Mouse (Mus musculus): ENCODE data around the gene Zfp748. TPM values are rescaled to one million over a fixed set of nuclear protein-coding genes. Genes with fewer than 3 reads are reported as not detected.
A peak's percentile ranks its signal among the peaks of the same experiment; 100 is the strongest.

Gene Zfp748
- polyA plus RNA-seq (2015; fragmentation: Nextera tagmentation; extraction: Ambion mirVana), result 3.8 and 4.1 TPM in 2 replicates

GRCm38 (mm10) chr13:67553730-67554129 is at the start of gene Zfp748:
Gene Zfp748, minus strand, starts transcription at chr13:67553830.
- TF ChIP-seq CTCF (IDR thresholded peaks at IDR 0.05; ENCODE audit: low read depth), result no peak
- no peak for TF ChIP-seq EP300 (optimal IDR thresholded peaks at IDR 0.05)
- Histone ChIP-seq H3K9me3 (ENCODE audit: control insufficient read depth, low read length) (no peaks in the 10 kb centered on the region), H3K4me3 (ENCODE audit: low read depth, low read length) (peak within 1 kb of the TSS; percentile 90), H3K4me2 (replicated peaks; ENCODE audit: low read depth) (peak within 1 kb of the TSS; percentile 74), H3K27ac (replicated peaks) (peak within 1 kb of the TSS; percentile 91), H3K36me3 (ENCODE audit: control insufficient read depth, insufficient read depth, low read length) (no peaks in the 10 kb centered on the region), H3K27me3 (ENCODE audit: control insufficient read depth, insufficient read depth, low read length) (no peaks in the 10 kb centered on the region), H3K4me1 (replicated peaks; ENCODE audit: control insufficient read depth, insufficient read depth) (peaks cover 2% of the 10 kb centered on the region; the same call in 1 of the 2 replicates), H3K9ac (ENCODE audit: low read length) (peak within 1 kb of the TSS; percentile 87)
- DNase-seq (ENCODE audit: low spot score), result no peak
- ATAC-seq (ENCODE audit: low FRiP score, low TSS enrichment), result no peak
- 73% methylated on average over 4 of the region's 4 CpGs for WGBS

- H3K9me3 ChIP-seq (ENCODE audit: control insufficient read depth, low read length), result no peaks in the 10 kb centered on the region
- WGBS, result 74% methylated on average over 5 of the region's 5 CpGs
- H3K27me3 ChIP-seq (ENCODE audit: control insufficient read depth, insufficient read depth, low read length), result no peaks in the 10 kb centered on the region
- H3K4me2 ChIP-seq (replicated peaks; ENCODE audit: low read depth), result no peak overlapping the region
- no peaks in the 10 kb centered on the region for H3K4me1 ChIP-seq (replicated peaks; ENCODE audit: control insufficient read depth, insufficient read depth)
- no peak for DNase-seq (ENCODE audit: low spot score)
- H3K4me3 ChIP-seq (ENCODE audit: low read depth, low read length), result no peak overlapping the region
- H3K9ac ChIP-seq (ENCODE audit: low read length), result no peak overlapping the region
- H3K27ac ChIP-seq (replicated peaks), result no peak overlapping the region
- no peak for ATAC-seq (ENCODE audit: low FRiP score, low TSS enrichment)
- no peaks in the 10 kb centered on the region for H3K36me3 ChIP-seq (ENCODE audit: control insufficient read depth, insufficient read depth, low read length)
- no peak for TF ChIP-seq EP300 (optimal IDR thresholded peaks at IDR 0.05)
- no peak for TF ChIP-seq CTCF (IDR thresholded peaks at IDR 0.05; ENCODE audit: low read depth)
Observed at GRCm38 (mm10) chr13:67572591-67573189, 19.1 kb upstream of the Zfp748 start.

GRCm38 (mm10) chr13:67552505-67553346 is 904 bp downstream of the Zfp748 start:
- WGBS, result under 1% methylated on average over 44 of the region's 44 CpGs
- Histone ChIP-seq H3K4me2 (replicated peaks; ENCODE audit: low read depth) (peak overlapping the region; percentile 74), H3K36me3 (ENCODE audit: control insufficient read depth, insufficient read depth, low read length) (no peaks in the 10 kb centered on the region), H3K27ac (replicated peaks) (peak overlapping the region; percentile 91), H3K4me3 (ENCODE audit: low read depth, low read length) (peak overlapping the region; percentile 90), H3K9me3 (ENCODE audit: control insufficient read depth, low read length) (no peaks in the 10 kb centered on the region), H3K9ac (ENCODE audit: low read length) (peak overlapping the region; percentile 87), H3K27me3 (ENCODE audit: control insufficient read depth, insufficient read depth, low read length) (no peaks in the 10 kb centered on the region), H3K4me1 (replicated peaks; ENCODE audit: control insufficient read depth, insufficient read depth) (peaks cover 2% of the 10 kb centered on the region; the same call in 1 of the 2 replicates)
- peak; percentile 99 for ATAC-seq (ENCODE audit: low FRiP score, low TSS enrichment)
- TF ChIP-seq EP300 (optimal IDR thresholded peaks at IDR 0.05) (no peak), CTCF (IDR thresholded peaks at IDR 0.05; ENCODE audit: low read depth) (no peak)
- DNase-seq (ENCODE audit: low spot score), result peak; percentile 90

GRCm38 (mm10) chr13:67545941-67546340 is 7.7 kb downstream of the Zfp748 start:
- Histone ChIP-seq H3K9me3 (ENCODE audit: control insufficient read depth, low read length) (no peaks in the 10 kb centered on the region), H3K4me2 (replicated peaks; ENCODE audit: low read depth) (no peak overlapping the region), H3K36me3 (ENCODE audit: control insufficient read depth, insufficient read depth, low read length) (peaks cover 24% of the 10 kb centered on the region), H3K4me3 (ENCODE audit: low read depth, low read length) (no peak overlapping the region), H3K27me3 (ENCODE audit: control insufficient read depth, insufficient read depth, low read length) (no peaks in the 10 kb centered on the region), H3K27ac (replicated peaks) (no peak overlapping the region), H3K4me1 (replicated peaks; ENCODE audit: control insufficient read depth, insufficient read depth) (no peaks in the 10 kb centered on the region), H3K9ac (ENCODE audit: low read length) (no peak overlapping the region)
- ATAC-seq (ENCODE audit: low FRiP score, low TSS enrichment) (no peak), DNase-seq (ENCODE audit: low spot score) (no peak)
- no peak for TF ChIP-seq CTCF (IDR thresholded peaks at IDR 0.05; ENCODE audit: low read depth)
- 93% methylated on average over 1 of the region's 1 CpGs for WGBS

- TF ChIP-seq EP300 (optimal IDR thresholded peaks at IDR 0.05) (no peak), CTCF (IDR thresholded peaks at IDR 0.05; ENCODE audit: low read depth) (no peak)
- Histone ChIP-seq H3K27me3 (ENCODE audit: control insufficient read depth, insufficient read depth, low read length) (no peaks in the 10 kb centered on the region), H3K4me2 (replicated peaks; ENCODE audit: low read depth) (no peak overlapping the region), H3K9me3 (ENCODE audit: control insufficient read depth, low read length) (no peaks in the 10 kb centered on the region), H3K4me3 (ENCODE audit: low read depth, low read length) (no peak overlapping the region), H3K4me1 (replicated peaks; ENCODE audit: control insufficient read depth, insufficient read depth) (no peaks in the 10 kb centered on the region; the same call in 1 of the 2 replicates), H3K9ac (ENCODE audit: low read length) (no peak overlapping the region), H3K27ac (replicated peaks) (no peak overlapping the region), H3K36me3 (ENCODE audit: control insufficient read depth, insufficient read depth, low read length) (no peaks in the 10 kb centered on the region)
- ATAC-seq (ENCODE audit: low FRiP score, low TSS enrichment), result no peak
- DNase-seq (ENCODE audit: low spot score), result no peak
- 74% methylated on average over 3 of the region's 3 CpGs for WGBS
Observed at GRCm38 (mm10) chr13:67527049-67527730, 26.4 kb downstream of the Zfp748 start.

Data from stomach, postnatal 0 days (tissue).